Mouse (Mus musculus) neural tube, embryonic 12.5 days (tissue): ENCODE measurements at regions not wholly inside any gene's neighbourhood (a gene's known extent, or its start where the extent isn't known, plus 50 kb on each side); places are given as distances from the start of the nearest gene placed in this dataset.
A peak's percentile ranks its signal among the peaks of the same experiment; 100 is the strongest.

Experiments used
- ATAC-seq: fragments of 200-750 bp; cut with Nextera tagmentation; 2 replicates; pipeline ENCODE4 v1.8.0; 2017; ENCODE audit warnings: low read depth, mild to moderate bottlenecking, moderate TSS enrichment, moderate library complexity; ENCODE audit not compliant: low FRiP score
- H3K27ac ChIP-seq: fragments of 300-500 bp; sonication (generic); 2 replicates; pipeline ENCODE4 v1.5.1; 2016
- H3K27me3 ChIP-seq: fragments of 300-500 bp; sonication (generic); replicated peaks from 2 replicates; pipeline ENCODE4 v1.6.1; 2016; ENCODE audit warnings: mild to moderate bottlenecking
- H3K36me3 ChIP-seq: fragments of 300-500 bp; sonication (generic); 2 replicates; pipeline ENCODE4 v1.6.1; 2016; ENCODE audit warnings: mild to moderate bottlenecking
- H3K4me1 ChIP-seq: fragments of 300-500 bp; sonication (generic); 2 replicates; pipeline ENCODE4 v1.6.1; 2016
- H3K4me2 ChIP-seq: fragments of 300-500 bp; sonication (generic); replicated peaks from 2 replicates; pipeline ENCODE4 v1.6.1; 2016; ENCODE audit warnings: mild to moderate bottlenecking
- H3K4me3 ChIP-seq: fragments of 300-500 bp; sonication (generic); 2 replicates; pipeline ENCODE4 v1.5.1; 2016
- H3K9ac ChIP-seq: fragments of 300-500 bp; sonication (generic); 2 replicates; pipeline ENCODE4 v1.6.1; 2016; ENCODE audit warnings: mild to moderate bottlenecking
- H3K9me3 ChIP-seq: fragments of 300-500 bp; sonication (generic); 2 replicates; pipeline ENCODE4 v1.6.1; 2016; ENCODE audit warnings: mild to moderate bottlenecking
- WGBS: fragments of 180-500 bp; shearing (Covaris S2); methylation state at CpG from one replicate; pipeline ENCODE4 v1.1.7; 2016; 5-methylcytosine and 5-hydroxymethylcytosine counted together

DNA sequence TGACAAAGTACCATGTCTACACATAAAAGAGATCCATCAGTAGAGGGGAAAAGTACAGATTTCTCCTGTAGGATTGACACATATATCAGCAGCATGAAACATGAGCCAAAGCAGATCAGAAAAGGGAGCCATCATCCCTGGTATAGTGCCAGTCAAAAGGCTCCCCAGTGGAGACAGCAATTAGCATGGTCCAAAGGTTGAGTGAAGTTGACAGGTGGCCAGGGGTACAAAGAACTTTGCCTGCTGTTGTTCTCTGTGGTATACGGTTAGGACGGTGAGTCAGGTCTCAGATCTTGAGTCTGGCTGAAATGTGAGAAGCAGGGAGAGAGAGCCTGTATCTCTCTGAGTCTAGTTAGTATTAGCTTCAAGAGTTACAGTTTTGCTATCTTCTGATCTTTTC, 324.7 kb upstream of the Lcorl start:
- ATAC-seq: no peak
- WGBS: 84% methylated on average over 2 of the region's 2 CpGs
- Histone ChIP-seq H3K27me3 (no peaks in the 10 kb centered on the region), H3K9me3 (no peaks in the 10 kb centered on the region), H3K27ac (no peak overlapping the region), H3K9ac (no peak overlapping the region), H3K36me3 (no peaks in the 10 kb centered on the region), H3K4me3 (no peak overlapping the region), H3K4me2 (no peak overlapping the region), H3K4me1 (no peaks in the 10 kb centered on the region)

DNA sequence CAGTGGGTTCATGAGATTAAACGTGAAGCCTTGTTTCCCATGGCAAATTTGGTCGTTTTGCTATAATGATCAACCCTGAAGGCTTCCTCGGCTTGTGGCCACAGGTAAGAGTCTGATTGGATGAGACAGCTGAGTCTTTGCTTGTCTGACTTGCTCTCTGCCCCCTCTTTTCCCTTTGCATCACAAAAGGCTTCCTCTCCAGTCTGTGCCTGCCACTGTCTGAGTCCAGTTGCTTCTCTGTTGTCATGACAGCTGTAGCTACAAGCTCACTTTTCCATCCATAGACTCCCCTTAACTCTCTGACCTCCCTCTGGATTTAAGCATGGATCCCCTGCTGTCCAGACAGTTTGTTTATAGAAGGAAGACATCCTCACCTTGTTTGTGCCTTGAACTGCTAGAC, 314.9 kb upstream of the Lcorl start:
- no peak for ATAC-seq
- no peak overlapping the region for H3K9ac ChIP-seq
- no peaks in the 10 kb centered on the region for H3K36me3 ChIP-seq
- no peaks in the 10 kb centered on the region for H3K27me3 ChIP-seq
- H3K4me2 ChIP-seq: no peak overlapping the region
- H3K27ac ChIP-seq: no peak overlapping the region
- no peak overlapping the region for H3K4me3 ChIP-seq
- WGBS: 45% methylated on average over 3 of the region's 3 CpGs
- no peaks in the 10 kb centered on the region for H3K4me1 ChIP-seq
- no peaks in the 10 kb centered on the region for H3K9me3 ChIP-seq

DNA sequence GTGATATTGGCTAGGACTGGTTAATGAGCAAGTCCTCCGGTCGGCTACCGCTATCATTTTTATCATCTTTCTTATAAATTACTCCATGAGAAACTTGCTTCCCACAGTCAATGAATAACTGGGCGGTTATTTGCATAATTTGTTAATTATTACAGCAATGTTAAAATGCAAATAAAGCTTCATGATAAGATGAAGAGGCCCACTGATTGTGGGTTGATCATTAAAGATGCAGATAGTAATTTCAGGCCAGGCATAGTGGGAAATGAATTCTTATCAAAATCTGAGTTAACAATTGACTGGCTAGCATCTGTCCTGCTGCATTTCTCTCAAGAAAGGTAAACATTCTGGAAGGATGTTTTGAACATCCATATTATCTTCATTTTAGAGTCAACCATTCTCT, 303.4 kb upstream of the Lcorl start:
- no peak for ATAC-seq
- 88% methylated on average over 4 of the region's 4 CpGs for WGBS
- no peak overlapping the region for H3K9ac ChIP-seq
- H3K27me3 ChIP-seq: no peaks in the 10 kb centered on the region
- no peak overlapping the region for H3K4me3 ChIP-seq
- no peaks in the 10 kb centered on the region for H3K36me3 ChIP-seq
- no peak overlapping the region for H3K4me2 ChIP-seq
- H3K27ac ChIP-seq: no peak overlapping the region
- no peaks in the 10 kb centered on the region for H3K9me3 ChIP-seq
- no peaks in the 10 kb centered on the region for H3K4me1 ChIP-seq

GRCm38 (mm10) chr5:46151973-46152372, 294.6 kb upstream of the Lcorl start:
- no peak overlapping the region for H3K4me3 ChIP-seq
- H3K9me3 ChIP-seq: no peaks in the 10 kb centered on the region
- H3K9ac ChIP-seq: no peak overlapping the region
- H3K27ac ChIP-seq: no peak overlapping the region
- peaks cover 17% of the 10 kb centered on the region for H3K4me1 ChIP-seq
- WGBS: 75% methylated on average over 3 of the region's 3 CpGs
- ATAC-seq: no peak
- H3K27me3 ChIP-seq: no peaks in the 10 kb centered on the region
- no peak overlapping the region for H3K4me2 ChIP-seq
- no peaks in the 10 kb centered on the region for H3K36me3 ChIP-seq

DNA sequence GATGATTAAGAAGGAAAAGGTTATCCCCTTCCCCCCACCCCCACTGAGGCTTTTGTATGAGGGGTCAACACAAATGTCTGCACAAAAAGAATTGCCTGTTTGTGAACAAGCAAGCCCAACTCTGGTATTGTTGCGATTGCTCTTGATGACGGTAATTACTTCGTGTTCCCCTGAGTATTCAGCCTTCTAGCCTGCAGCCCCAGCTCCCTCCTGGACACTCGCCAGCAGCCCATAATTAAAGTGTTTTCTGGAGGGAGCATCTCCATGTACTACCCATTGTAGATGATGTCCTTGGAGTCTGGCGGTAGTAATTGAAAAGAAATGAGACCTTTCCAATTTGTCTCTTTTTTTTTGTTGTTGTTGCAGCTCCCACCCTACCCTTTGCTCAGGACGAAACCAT, 293.4 kb upstream of the Lcorl start:
- Histone ChIP-seq H3K9me3 (no peaks in the 10 kb centered on the region), H3K4me2 (peak overlapping the region; percentile 10), H3K4me3 (no peak overlapping the region), H3K27ac (no peak overlapping the region), H3K9ac (no peak overlapping the region), H3K4me1 (peaks cover 17% of the 10 kb centered on the region), H3K36me3 (no peaks in the 10 kb centered on the region), H3K27me3 (no peaks in the 10 kb centered on the region)
- peak; percentile 74 for ATAC-seq
- WGBS: 17% methylated on average over 6 of the region's 6 CpGs

- Histone ChIP-seq H3K4me3 (no peak overlapping the region), H3K4me1 (peaks cover 14% of the 10 kb centered on the region), H3K4me2 (no peak overlapping the region), H3K9ac (no peak overlapping the region), H3K36me3 (no peaks in the 10 kb centered on the region), H3K27ac (no peak overlapping the region), H3K27me3 (no peaks in the 10 kb centered on the region), H3K9me3 (no peaks in the 10 kb centered on the region)
- 60% methylated on average over 6 of the region's 6 CpGs for WGBS
- peak; percentile 39; the same call in 1 of the 2 replicates for ATAC-seq
Observed at GRCm38 (mm10) chr5:46149851-46150615, 292.6 kb upstream of the Lcorl start.

- 74% methylated on average over 2 of the region's 2 CpGs for WGBS
- no peak overlapping the region for H3K4me3 ChIP-seq
- H3K4me2 ChIP-seq: no peak overlapping the region
- no peak for ATAC-seq
- H3K9ac ChIP-seq: no peak overlapping the region
- no peak overlapping the region for H3K27ac ChIP-seq
- H3K36me3 ChIP-seq: no peaks in the 10 kb centered on the region
- H3K4me1 ChIP-seq: peaks cover 6% of the 10 kb centered on the region; the same call in 1 of the 2 replicates
- no peaks in the 10 kb centered on the region for H3K27me3 ChIP-seq
- H3K9me3 ChIP-seq: 0 out of 2 replicates have a peak, but pooled peaks cover 3% of the 10 kb centered on the region
Observed at GRCm38 (mm10) chr5:46139024-46139423, 281.6 kb upstream of the Lcorl start.

- peaks cover 6% of the 10 kb centered on the region; the same call in 1 of the 2 replicates for H3K4me1 ChIP-seq
- H3K9ac ChIP-seq: no peak overlapping the region
- peak; percentile 65; the same call in 1 of the 2 replicates for ATAC-seq
- no peaks in the 10 kb centered on the region for H3K27me3 ChIP-seq
- no peaks in the 10 kb centered on the region for H3K36me3 ChIP-seq
- 0 out of 2 replicates have a peak overlapping the region, but pooled peaks have one; percentile 4 for H3K4me2 ChIP-seq
- H3K9me3 ChIP-seq: 0 out of 2 replicates have a peak, but pooled peaks cover 3% of the 10 kb centered on the region
- 21% methylated on average over 3 of the region's 3 CpGs for WGBS
- H3K27ac ChIP-seq: no peak overlapping the region
- no peak overlapping the region for H3K4me3 ChIP-seq
Observed at GRCm38 (mm10) chr5:46137695-46138094, 280.3 kb upstream of the Lcorl start.

- Histone ChIP-seq H3K4me1 (no peaks in the 10 kb centered on the region), H3K27ac (no peak overlapping the region), H3K4me2 (no peak overlapping the region), H3K9me3 (no peaks in the 10 kb centered on the region), H3K9ac (no peak overlapping the region), H3K27me3 (no peaks in the 10 kb centered on the region), H3K36me3 (no peaks in the 10 kb centered on the region), H3K4me3 (no peak overlapping the region)
- ATAC-seq: no peak; the same call in 1 of the 2 replicates
- WGBS: 73% methylated on average over 4 of the region's 4 CpGs
Observed at GRCm38 (mm10) chr5:46108020-46108419, 250.6 kb upstream of the Lcorl start.

- Histone ChIP-seq H3K4me3 (no peak overlapping the region), H3K9me3 (no peaks in the 10 kb centered on the region), H3K4me2 (no peak overlapping the region), H3K4me1 (no peaks in the 10 kb centered on the region), H3K27me3 (no peaks in the 10 kb centered on the region), H3K27ac (no peak overlapping the region), H3K9ac (no peak overlapping the region), H3K36me3 (no peaks in the 10 kb centered on the region)
- ATAC-seq: no peak
- 84% methylated on average over 4 of the region's 4 CpGs for WGBS
Observed at GRCm38 (mm10) chr5:46103350-46103749, 245.9 kb upstream of the Lcorl start.

- no peak for ATAC-seq
- Histone ChIP-seq H3K27ac (no peak overlapping the region), H3K9ac (no peak overlapping the region), H3K4me1 (no peaks in the 10 kb centered on the region), H3K4me2 (no peak overlapping the region), H3K9me3 (no peaks in the 10 kb centered on the region), H3K36me3 (no peaks in the 10 kb centered on the region), H3K27me3 (no peaks in the 10 kb centered on the region), H3K4me3 (no peak overlapping the region)
- WGBS: 88% methylated on average over 5 of the region's 5 CpGs
Observed at GRCm38 (mm10) chr5:46092549-46092948, 235.1 kb upstream of the Lcorl start.

DNA sequence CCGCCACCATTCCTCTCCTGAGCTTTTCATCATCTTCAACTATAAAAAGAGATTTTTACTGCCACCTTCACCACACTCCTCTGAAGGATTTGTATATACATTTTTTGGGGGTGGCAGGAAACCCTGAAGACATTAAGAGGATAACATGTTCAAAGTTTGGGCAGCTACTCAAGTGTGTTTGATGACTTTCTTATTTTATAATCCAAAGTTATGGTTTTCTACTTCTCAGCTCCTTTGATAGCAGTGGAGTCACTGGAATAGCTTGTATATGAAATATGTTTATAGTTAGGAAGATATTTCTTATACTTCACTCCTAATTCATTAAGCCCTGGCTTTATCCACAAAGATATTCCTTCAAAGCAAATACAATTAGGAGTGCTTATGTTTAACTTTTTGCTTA, 229.5 kb upstream of the Lcorl start:
- no peak for ATAC-seq
- no peaks in the 10 kb centered on the region for H3K36me3 ChIP-seq
- no peak overlapping the region for H3K4me3 ChIP-seq
- H3K27ac ChIP-seq: no peak overlapping the region
- H3K9ac ChIP-seq: no peak overlapping the region
- H3K4me2 ChIP-seq: no peak overlapping the region
- H3K4me1 ChIP-seq: no peaks in the 10 kb centered on the region
- WGBS: 96% methylated on average over 1 of the region's 1 CpGs
- H3K27me3 ChIP-seq: no peaks in the 10 kb centered on the region
- no peaks in the 10 kb centered on the region for H3K9me3 ChIP-seq

GRCm38 (mm10) chr5:46083293-46083692, 225.9 kb upstream of the Lcorl start:
- no peak overlapping the region for H3K9ac ChIP-seq
- no peaks in the 10 kb centered on the region for H3K4me1 ChIP-seq
- no peak for ATAC-seq
- no peaks in the 10 kb centered on the region for H3K9me3 ChIP-seq
- WGBS: 85% methylated on average over 2 of the region's 2 CpGs
- no peak overlapping the region for H3K27ac ChIP-seq
- H3K27me3 ChIP-seq: no peaks in the 10 kb centered on the region
- H3K4me2 ChIP-seq: no peak overlapping the region
- no peaks in the 10 kb centered on the region for H3K36me3 ChIP-seq
- no peak overlapping the region for H3K4me3 ChIP-seq
